Mouse (Mus musculus): ENCODE measurements around the gene Lsm14a.

Lsm14a gene

GRCm38 (mm10) chr7:34309186-34309764 is 83.8 kb downstream of the Lsm14a start:
- no peak for DNase-seq

GRCm38 (mm10) chr7:34308586-34308985 is 84.5 kb downstream of the Lsm14a start:
- DNase-seq, result no peak

- DNase-seq, result peak in 1 of 2 experiments; percentile 22
Observed at GRCm38 (mm10) chr7:34305454-34305853, 87.7 kb downstream of the Lsm14a start.

- DNase-seq, result no peak
Observed at GRCm38 (mm10) chr7:34302651-34303050, 90.5 kb downstream of the Lsm14a start.

- no peak for DNase-seq
Observed at GRCm38 (mm10) chr7:34301952-34302351, 91.2 kb downstream of the Lsm14a start.

GRCm38 (mm10) chr7:34298818-34299217 is 94.3 kb downstream of the Lsm14a start:
- DNase-seq, result no peak

- DNase-seq, result no peak
Observed at GRCm38 (mm10) chr7:34296124-34296523, 97.0 kb downstream of the Lsm14a start.
